Mouse (Mus musculus): ENCODE results near the gene Mapre1.
A peak's percentile ranks its signal among the peaks of the same experiment; 100 is the strongest.

Gene Mapre1

DNA sequence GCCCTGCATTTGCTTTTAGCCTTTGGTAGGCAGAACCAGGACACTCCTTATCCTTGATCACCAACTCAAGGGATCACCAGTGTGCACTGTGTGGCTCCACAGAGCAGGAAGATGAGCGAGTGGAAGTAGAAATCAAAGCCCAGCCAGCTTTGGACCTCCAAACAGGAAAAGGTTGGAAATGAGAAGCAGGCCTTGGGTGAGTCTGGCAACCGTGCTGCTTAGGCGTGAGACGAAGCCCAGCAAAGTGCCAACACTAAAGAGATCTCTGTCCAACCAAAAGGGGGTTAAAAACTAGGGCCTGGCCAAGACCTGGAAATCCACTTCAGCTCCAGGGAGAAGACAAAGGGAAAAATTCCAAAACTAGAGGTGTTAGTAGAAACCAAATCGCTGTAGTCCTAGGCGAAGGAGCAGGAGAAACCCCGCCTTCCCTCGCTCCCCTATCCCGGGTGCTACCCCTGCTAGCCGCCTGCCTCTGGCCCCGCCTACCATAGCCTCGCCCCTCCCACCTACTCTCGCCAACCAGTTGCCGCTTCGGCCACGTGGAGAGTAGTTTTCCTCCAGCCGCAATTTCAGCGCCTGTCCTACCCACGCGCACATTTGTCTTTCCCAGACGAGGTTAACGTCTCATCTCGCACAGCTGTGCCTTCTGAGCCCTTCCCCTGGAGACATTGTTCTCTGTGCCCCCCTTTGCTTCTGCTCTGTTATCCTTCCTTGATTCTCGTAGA lies 37.7 kb downstream of the Mapre1 start:
- DNase-seq: peak; percentile 24 to 54

DNA sequence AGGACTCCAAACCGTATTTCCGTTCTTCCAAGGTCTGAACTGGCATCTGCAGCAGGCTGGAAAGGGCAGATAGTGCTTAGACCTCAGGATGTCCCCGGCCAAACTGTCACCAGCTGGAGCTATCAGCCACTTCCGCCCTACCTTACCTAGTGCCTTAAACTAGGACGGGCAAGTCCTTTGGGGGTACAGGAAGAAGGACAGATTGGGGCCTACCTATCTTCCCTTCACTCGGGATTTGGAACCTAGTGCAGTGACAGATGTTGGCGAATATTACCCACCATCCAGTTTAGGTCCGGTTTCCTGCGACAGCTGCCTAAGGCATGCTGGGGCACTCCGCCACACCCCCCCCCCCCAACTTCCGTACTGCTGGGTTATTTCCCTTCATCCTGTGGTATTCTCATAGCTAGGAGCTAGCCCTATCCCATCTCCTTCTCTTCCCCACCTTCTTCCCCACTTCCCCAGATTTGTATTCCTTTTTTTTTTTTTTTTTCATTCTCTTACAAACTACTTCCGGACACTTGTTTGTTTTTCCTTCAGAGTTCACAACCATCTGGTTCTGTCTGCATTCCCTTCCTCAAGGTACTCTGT lies 38.4 kb downstream of the Mapre1 start, which contains the start of gene Efcab8:
Gene Efcab8 (plus strand): TSS at position 538 of the 588 bp plus-strand sequence.
- DNase-seq: no peak

DNA sequence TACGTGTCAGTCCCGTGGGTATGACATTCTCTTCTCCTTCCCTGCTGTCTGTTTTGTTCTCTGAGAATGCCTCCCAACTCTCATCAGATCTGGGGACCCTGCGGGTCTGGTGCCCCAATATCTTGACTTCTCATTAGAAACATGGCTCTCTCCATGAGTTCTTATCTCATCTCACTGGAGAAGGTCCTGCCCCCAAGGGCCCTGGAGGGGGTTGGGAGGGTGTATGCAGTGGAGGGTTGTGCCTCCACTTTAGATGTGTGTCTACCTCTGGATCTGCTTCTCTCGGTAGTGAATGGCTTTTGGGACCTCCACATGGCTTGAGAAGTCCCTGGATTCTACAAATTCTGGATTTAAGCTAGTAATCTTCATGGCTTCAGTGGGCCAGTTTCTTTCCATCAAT lies 40.1 kb downstream of the Mapre1 start:
- DNase-seq: no peak

DNA sequence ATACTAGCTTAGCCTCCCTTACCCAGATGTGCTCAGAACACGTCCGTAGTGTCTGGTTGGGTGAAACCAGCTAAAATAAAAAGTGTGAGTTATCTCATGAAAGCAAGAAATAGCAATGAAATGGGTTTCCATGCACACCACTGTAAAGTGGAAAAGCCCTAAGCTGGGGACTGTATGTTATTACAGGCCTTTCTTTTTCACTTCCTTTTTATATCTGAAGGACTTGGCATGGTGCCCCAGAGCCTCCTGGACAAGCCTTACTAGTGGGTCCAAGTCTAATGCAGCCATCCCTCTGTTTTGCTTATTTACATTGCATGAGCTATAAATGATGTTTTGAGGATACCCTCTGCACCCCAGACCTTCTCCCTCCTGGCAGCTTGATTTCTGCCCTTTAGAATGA lies 43.6 kb downstream of the Mapre1 start:
- no peak for DNase-seq

DNA sequence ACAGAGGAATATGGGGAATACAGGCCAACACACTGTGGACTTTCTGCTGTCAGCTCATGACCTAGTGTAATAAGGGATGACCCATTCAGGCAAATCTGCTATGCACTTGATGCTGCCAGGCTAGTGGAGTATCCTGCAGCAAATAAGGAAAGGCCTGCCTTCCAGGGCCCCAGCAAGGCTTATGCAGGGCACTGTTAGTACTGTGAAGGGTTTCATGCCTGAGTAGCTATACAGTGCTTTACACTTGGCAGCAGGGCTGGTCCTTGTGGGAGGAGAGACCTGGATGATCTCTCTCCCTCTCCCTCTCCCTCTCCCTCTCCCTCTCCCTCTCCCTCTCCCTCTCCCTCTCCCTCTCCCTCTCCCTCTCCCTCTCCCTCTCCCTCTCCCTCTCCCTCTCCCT lies 52.3 kb downstream of the Mapre1 start:
- DNase-seq: no peak

DNA sequence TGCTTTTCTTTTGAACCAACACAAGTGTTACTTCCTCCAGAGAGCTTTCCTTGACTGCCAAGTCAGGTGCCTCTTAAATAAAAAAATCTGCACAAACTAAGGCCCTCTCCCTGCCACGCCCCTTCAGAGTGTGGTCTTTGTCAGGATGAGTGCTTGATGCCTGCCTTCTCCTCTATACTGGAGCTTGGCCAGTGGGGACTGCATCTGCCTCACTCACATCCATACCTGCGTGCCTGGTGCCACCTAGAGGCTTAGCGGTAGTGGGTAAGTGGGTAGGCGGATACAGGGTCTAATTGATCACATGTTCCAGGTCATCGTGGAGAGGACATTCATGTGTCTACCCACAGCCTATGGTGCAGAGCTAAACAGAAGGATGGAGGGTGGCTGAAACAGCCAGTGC lies 54.0 kb downstream of the Mapre1 start:
- peak in 1 of 2 experiments; percentile 29 for DNase-seq

DNA sequence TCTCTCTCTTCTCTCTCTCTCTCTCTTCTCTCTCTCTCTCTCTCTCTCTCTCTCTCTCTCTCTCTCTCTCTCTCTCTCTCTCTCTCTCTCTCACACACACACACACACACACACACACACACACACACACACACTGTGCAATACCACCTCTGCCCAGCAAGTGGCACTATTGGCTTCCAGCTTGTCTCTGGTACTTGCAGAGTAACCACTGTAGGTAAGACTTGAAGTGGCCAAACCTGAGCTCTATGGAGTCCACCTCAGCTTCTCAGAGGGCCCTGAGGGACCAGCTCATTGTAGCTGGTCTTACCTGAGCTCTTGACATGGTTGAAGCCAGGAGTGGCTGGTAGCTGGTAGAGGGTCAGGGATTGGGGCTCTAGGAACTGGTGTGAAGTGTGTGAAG lies 66.4 kb downstream of the Mapre1 start:
- DNase-seq: peak; percentile 83 to 90

DNA sequence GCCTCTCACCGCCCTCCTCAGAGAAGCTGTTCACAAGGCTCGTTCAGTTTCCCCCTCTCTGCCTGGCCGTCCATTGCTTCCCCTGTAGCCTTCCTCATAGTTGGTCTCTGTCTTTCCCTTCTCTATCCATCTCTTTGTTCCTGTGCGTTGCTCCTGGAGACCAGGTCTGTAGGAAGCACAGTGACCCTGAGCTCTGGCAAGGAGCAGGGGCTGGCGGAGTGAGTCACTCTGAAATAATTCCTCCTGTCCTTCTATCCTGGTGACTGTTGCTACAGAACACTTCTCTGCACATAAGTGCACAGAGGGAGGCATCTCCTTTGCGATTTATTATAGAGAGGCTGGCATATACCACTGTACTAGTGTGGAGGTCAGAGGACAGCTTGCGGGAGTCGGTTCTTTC lies 67.1 kb downstream of the Mapre1 start:
- DNase-seq: no peak

DNA sequence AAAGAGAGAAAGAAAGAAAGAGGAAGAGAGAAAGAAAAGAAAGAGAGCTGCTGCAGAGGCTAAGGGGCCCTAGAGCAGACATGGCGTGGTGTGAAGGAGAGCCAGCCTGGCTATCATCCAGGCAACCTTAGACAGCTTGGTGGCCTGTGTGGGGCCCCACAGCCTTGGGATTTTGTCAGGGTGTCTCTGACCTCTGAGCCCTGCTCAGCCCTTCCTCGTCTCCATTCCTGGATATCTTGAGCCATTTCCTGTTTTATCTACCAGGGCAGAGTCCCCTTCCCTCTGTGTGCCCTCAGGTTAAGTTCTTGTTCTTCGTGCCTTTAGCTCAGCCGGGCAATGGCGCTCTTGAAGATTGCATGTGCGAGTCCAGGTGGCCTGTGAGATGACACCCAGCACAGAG lies 67.8 kb downstream of the Mapre1 start:
- DNase-seq: no peak

DNA sequence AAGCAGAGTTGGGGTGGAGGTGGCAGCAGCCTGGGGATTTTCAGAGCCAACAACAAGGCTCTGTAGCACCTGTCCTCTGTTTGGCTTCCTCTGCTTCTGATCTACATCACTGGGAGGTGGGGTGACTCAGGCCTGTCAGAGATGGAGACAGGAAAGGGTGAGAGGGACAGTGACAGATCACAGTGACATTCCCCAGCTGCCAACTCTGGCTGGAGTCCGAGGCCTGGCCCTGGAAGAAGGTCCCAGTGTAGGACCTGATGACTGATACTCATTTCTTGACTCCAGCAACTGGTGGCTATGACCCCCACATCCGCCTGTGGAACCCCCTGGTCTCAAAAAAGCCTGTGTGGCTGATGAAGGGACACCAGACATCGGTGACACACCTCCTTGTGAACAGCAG lies 68.8 kb downstream of the Mapre1 start:
- DNase-seq: peak in 1 of 2 experiments; percentile 36

DNA sequence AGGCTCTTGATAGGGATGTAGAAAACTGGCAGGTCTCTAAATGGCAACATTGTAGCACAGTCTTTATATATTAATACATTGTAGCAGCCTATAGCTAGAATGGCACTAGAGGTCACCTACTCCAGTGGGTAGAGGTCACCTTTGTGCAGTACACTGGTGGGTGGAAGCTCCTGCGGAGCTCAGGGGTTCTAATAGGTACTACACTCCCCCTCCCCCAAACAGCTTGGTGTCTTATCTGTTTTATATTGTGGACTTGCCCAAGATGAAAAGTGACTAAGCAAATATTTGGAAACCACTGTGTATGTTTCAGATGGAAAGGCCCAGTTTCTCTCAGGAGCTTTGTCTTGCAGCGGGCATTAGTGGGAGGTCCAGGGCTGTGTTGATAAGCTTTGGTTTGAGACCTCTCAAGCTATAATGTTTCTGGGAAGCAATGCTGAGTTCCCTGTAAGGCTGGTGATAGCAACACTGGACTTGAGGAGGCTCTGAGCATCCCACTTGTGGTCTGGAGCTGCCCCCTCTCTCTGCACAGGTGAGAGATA lies 81.0 kb downstream of the Mapre1 start:
- no peak for DNase-seq
